Mouse (Mus musculus) left cerebral cortex, adult 8-10 months (tissue): ENCODE data around the gene Eif5a. TPM values are rescaled to one million over a fixed set of nuclear protein-coding genes. Genes with fewer than 3 reads are reported as not detected.
"Not testable (repeated sequence)": the region's sequence is repeated elsewhere in the genome, so short reads cannot be mapped to it uniquely, and the experiment has no call there.

Experiments
- DNase-seq, 2 experiments: peaks; one replicate each; pipeline ENCODE4 v3.0.0; 2022; ENCODE audit warnings: low spot score in 2 of 2
- total RNA-seq, 4 experiments: library from RNA; stranded (reverse); gene quantifications; 2 replicates each; pipeline ENCODE4 v1.2.4; 2022

The Eif5a gene
- 100 to 1,000 TPM; 413 to 430 (median 416) TPM for total RNA-seq

DNA sequence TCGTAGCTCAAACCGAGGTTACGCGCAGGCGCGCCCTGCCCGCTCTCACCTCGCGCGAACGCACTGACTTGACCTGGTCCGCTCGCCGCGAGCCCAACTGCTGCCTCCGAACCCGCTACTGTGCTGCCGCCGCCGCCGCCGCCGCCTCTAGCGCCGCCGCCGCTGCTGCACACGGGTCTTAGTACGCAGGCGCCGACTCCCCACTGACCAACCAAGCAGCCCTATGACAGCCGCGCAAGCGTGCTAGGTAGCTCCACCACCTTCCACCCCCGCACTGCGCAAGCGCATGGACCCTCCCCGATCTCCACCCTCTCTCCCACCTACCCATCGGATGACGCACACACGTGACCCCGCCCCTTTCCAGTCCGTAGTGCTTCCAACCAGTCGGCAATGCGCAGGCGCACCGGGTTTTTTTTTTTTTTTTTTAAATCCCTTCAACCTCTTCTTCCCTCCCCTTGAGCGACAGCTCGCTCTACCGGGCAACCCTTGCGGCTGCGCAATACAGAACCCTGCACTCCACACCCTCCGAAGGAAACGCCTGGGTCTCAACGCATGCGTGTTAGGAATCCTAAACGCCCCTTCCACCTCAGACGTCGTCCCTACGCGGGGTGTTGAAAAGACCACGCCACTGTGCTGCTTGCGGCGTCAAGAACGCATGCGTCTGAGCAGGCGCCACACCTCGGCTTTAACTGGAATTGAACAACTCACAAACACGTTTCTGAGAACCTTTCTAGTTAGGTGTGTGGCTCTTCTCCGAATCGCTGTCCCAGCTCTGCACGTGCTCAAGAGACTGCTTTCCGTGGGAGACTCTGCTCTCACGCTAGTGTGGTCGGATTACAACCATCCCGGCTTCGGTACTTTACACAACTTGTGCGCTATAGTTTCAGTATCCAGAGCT, at the start of gene Eif5a:
Gene Eif5a (minus strand): TSS at position 845 of the 898 bp plus-strand sequence.
- DNase-seq: peak; percentile 99 to 100

DNA sequence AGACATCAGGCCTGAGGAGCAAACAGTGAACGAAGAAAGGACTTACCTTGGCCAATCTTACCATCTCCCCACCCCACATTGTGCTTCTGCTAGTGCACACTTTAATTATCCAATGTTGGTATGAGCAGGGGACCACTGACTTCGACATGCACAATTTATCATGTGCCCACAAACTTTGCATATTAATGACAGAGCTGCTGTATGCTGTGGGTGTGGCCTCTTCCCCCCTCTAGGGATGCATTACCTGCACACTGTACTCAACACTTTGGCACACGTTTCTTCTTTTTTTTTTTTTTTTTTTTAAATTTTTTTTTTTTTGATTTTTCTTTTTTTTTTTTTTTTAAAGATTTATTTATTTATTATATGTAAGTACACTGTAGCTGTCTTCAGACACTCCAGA, 49.0 kb upstream of the Eif5a start:
- no peak for DNase-seq

DNA sequence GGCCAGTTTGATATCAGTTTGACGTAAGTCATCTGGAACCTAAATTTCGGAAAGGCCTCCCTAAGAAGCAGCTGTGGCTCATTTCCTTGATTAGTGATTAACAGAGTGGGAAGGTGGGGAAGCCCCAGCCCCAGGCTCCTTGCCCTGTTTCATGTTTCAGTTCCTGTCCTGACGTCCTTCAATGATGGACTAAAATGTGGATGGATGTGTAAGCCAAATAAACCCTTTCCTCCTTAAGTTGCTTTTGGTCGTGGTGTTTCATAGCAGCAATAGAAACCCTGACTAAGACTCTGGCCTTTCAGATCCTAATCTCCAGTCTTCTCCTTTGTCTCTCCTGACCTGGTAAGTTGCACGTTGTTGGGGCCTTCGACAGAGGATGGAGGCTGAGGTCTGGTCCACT, 48.5 kb upstream of the Eif5a start:
- DNase-seq: no peak

DNA sequence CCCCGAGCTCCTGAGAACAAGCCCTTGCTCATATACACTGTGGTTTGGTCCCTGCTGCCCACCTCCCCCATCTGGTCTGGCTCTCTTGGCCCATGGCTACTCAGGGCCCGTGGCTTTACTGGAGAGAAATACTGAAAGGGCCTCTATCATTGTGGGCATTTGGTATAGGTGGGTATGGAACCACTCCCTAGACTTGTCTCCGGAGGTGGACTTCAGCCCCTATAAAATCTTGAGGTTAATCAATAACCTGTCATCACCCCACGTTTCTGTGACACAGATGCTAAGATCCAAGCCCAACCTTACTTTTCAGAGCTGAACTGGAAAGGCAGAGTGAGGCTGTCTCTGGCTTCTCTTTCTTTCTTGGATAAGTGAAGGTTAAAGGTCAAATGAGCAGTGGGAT, 47.0 kb upstream of the Eif5a start:
- no peak for DNase-seq

DNA sequence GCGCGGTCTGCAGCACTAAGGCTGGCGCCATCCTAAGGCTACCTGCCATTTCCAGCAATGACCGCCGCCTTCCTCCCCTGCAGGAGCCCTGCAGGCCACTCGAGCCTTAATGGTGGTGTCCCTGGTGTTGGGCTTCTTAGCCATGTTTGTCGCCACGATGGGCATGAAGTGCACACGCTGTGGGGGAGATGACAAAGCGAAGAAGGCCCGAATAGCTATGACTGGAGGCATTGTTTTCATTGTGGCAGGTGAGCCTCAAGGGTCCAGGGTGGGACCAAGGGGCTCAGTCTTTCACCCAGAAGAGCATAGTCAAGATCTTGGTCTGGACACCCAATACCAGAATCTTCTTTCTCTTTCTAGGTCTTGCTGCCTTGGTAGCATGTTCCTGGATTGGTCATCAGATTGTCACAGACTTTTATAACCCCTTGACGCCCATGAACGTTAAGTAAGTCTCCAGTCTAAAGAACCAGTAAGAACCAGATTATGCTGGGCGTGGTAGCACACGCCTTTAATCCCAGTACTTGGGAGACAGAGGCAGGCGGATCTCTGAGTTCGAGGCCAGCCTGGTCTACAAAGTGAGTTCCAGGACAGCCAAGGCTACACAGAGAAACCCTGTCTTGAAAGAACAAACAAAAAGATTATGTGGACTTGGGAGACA, 45.2 kb upstream of the Eif5a start:
- no peak for DNase-seq

DNA sequence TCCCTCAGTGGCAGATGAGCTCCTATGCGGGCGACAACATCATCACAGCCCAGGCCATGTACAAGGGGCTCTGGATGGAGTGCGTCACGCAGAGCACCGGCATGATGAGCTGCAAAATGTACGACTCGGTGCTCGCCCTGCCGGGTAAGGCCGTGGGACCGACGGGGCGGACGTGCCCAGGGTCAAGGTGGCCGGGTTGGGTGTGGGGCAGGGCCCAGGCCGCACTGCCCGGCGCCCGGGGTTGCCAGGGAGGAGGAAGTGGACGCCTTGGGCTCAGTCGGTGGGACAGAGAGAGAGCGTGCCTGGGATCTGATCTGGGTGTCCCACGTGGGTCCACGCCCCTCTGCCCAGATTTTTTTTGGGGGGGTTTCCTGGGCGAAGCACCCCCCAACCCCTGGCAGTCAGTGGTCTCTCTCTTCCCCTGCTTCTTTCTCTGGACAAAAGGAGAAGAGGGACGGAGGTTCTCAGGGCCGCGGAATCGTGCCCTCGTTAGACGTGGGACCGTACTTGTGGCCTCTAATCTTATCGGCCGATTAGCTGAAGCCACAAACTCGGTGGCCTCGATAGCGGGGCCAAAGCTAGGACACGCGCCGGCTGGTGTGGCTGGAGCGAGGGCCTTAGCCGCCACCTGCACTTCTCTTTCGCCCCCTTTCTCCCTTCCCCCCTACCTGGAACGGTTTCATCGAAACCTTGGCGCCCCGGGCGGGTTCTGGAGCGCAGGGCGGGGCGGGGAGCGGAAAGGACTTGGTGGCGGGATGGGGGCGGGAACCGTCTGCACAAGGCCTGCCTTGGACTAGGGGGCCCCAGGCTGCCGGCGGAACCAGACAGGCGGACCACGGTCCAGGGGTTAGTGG, 44.5 kb upstream of the Eif5a start:
- no peak for DNase-seq

DNA sequence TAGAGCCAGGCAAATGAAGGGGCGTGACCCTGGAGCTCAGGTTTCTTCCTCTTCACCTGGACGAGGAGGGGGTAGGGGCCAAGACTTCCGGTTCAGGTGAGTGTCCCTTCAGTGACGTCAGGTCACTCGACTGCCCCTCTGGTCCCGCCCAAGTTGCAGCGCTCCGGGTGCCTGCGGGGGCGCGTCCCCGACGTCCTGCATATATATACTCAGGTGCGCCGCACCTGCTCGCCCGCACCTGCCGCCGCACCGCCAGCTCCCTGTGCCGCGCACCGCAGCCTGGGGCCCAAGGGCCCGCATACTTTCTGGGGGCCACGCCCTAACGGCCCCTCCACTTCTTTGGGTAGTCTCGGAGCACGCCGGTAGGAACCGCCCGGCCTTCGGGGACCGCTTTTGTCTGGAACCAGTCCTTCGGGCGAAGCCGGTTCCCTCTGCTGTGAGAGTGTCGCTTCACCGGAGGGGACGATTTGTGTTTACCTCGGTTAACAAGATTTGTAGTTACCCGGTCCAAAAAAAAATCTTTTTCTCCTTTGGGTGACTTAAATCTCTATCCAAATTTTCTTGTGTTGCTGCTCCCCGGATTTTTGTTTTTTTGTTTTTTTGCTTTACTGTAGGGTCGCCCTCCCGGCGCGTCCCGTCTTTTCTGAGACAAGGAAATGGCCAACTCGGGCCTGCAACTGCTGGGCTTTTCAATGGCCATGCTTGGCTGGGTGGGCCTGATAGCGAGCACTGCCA, 43.7 kb upstream of the Eif5a start:
- DNase-seq: no peak

DNA sequence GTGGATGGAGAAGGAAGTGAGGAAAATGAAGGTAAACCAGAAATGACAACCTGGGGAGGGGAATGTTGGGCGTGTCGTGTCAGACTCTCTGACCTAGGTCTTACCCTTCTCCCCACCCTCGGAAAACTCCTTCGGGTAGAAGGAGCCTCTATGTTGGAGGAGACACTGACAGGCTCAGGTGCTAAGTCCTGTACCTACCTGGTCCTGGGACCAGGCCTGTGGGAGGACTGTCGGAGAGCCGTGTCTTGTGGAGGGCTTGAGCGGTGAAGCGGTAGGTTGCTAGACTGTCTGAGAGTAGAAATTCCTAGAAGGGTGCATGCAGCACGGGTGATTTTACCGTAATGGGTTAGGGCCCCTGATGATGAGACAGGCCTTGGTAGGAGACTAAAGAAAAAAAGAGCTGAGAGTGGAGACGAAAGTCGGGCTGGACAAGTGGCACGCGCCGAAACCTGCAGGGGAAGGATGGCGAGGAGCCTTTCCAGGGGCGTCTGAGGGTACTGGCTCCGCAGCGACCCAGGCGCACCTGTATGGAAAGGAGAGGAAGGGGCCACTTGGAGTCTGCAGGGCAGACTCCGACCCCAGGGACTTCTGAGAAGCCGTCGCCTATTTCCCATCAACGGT, 43.0 kb upstream of the Eif5a start, which contains the start of gene Cldn7:
Gene Cldn7 (plus strand): TSS at position 130 of the 621 bp plus-strand sequence.
- DNase-seq: no peak

DNA sequence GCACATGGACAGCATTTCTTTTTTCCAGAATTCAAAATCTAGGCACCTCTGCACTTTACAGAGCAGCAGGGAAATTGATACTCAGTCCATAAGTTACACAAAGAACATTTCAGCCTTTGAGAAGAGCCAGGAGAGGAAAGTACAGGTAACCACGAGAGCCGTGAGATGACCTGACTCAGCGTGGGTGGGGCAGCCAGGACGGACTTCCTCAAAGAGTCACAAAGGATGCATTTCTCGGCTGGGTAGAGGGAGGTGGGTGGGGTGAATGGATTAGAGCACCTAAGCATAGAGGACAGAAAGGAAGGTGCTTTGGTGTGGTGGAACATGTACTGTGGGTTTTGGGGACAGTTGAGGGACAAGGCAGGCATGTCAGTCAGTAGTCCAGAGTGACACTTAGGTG, 40.1 kb upstream of the Eif5a start:
- no peak for DNase-seq

DNA sequence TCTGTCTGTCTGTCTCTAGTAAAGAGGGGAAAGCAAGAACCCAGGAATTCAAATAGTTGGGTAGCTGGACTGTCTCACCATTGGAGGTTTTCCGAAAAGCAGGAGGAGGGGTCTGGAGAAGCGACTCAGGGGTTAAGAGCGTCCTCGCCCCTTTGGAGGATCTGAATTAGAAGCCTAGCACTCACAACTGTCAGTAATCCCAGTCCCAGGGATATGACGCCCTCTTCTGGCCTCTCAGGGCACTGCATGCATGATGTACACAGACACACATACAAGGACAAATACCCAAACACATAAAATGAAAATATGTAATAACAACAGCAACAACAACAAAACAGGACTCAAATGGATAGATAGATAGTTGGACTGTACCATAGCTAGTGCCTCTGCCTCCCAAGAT, 38.9 kb upstream of the Eif5a start:
- no peak for DNase-seq

DNA sequence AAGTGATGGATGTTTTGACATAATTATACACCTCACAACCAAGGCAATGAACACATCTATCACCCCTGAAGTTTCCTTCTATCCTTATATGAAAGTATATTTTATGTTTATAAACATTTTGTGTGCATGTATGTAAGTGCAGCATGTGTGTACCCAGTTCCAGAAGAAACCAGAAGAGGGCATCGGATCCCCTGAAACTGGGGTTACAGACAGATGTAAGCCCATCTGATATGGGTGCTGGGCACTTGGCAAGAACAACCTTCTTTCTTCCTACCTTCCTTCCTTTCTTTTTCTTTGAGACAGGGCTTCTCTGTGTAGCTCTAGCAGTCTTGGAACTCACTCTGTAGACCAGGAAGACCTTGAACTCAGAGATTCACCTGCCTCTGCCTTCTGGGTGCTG, 34.5 kb upstream of the Eif5a start:
- no peak for DNase-seq

DNA sequence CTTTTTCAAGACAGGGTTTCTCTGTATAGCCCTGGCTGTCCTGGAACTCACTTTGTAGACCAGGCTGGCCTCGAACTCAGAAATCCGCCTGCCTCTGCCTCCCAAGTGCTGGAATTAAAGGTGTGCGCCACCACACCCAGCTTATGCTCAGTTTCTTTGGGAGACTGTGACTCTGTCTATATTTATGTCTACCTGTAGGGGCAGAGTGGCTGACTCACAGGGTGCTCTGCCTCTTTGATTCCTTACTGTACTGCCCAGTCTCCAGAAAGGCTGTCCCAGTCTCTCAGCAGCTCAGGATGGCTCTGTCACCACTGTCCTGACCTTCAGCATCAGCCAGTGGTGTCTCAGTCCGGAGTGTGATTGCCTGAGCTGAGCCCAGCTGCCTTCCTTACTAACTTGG, 33.9 kb upstream of the Eif5a start:
- not testable (repeated sequence) for DNase-seq

DNA sequence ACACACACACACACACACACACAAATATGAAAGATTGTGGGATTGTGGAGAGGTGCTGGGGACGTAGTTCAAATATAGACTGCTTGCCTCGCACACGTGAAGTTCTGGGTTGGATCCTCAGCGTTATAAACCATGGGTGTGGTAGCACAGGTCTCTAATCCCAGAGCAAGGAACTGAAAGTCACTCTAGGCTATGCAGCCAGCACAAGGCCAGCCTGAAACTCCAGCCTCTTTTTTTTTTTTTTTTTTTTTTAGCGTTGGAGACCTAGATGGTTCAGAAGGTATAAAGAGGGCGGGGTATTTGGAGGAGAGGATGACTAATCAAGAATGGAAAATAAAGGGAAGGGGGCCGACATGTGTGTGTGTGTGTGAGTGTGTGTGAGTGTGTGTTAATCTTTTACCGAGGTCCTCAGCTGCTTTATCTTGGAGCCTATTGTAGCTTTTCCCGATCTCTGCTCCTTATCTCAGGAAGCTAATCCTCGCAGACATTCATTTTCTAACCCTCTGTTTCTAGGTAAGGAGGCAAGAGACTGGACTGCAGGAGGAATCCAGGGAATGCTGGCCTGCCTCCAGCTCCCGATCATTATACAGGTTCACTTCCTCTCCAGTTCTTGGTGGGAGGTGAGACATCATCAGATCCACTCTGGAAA, 31.6 kb upstream of the Eif5a start:
- no peak for DNase-seq

DNA sequence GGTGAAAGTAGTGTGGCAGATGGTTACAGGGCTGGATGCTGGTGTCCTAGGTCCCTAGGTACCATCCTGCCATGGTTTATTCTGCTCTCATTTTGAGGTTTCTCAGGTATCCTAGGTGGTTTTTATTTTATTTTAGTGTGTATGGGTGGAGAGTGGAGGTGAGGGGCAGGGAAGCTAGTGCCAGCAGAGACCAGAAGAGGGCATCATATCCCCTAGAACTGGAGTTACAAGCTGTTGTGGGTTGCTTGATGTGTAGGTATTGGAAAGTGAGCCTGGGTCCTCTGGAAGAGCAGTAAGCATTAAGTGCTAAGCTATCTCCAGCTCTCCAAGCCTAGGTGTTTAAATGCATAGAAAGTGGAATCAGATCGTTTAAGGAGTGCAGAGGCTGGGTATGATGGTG, 30.5 kb upstream of the Eif5a start:
- no peak for DNase-seq

DNA sequence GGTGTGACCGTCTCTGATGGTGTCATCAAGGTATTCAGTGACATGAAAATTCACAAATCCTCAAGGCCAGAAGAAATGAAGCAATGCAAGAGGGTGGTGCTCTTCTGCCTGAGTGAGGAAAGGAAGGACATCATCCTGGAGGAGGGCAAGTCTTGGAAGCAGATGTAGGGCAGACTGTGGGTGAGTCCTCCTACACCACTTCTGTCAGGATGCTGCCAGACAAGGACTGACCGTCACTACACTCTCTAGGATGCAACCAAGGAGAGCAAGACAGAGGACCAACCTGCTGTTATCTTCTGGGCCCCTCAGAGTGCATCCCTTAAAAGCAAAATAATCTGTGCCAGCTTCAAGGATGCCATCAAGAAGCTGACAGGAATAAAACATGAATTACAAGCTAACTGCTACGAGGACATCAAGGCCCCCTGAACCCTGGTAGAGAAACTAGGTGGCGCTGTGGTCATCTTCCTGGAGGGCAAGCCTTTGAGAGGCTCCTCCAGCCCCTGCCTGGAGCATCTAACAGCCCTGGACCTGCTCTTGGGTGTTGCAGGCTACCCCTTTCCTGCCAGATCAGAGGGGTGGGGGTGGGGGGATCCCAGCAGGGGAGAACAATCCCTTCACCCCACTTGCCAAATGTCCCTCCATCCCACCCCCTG, 29.2 kb upstream of the Eif5a start:
- no peak for DNase-seq

DNA sequence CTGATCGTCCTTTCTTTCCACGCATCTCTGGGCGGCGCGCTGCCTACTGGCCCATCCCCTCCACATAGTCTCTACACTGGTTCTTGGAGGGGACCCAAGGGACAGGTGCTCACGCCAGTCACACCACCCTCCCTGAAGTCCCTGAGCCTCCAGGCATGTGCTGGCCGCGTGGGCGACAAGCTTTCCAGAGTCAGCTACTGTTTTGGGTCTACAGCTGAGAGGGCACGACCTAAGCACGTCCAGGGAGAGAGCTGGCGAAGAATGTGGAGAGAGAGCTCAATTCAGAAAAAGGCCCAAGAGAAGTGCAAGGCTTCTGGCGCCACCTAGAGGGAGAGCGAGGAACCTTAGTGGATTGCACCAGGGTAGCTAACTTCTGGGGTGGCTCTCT, 27.0 kb upstream of the Eif5a start:
- peak; percentile 45 to 57 for DNase-seq

DNA sequence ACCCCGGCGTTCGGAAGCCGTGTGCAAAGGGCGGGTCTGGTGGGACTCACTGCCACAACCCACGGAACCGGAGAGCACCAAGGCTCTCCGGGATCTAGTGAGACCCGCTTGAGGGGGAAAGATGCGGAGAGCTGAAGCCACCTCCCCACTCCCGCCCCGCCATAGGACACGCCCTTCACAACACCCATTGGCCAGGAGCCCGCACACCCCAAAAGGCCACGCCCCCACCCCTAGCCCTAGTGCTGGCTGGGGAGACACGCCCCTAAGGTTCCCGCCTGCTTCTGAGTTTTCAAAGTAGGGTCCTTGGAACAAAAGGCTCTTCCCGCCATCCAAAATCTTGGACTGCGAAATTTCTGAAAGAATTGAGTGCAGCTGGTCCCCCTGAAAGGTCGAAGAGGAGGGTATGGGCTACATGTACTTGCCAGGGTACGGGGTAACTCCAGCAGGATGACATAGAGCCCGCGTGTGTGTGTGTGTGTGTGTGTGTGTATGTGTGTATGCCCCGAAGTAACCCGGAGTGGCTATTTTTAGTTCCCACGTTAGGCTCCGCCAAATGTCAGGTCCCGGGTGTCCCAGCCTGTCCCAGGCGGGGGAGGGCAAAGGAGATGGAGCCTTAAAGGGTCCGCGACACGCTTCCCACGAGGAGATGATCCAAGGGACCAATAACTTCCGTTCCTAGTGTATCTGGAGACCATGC, 26.5 kb upstream of the Eif5a start, which contains the start of gene Slc2a4:
Gene Slc2a4 (minus strand): TSS at position 123 of the 697 bp plus-strand sequence.
- DNase-seq: peak; percentile 28 to 34

DNA sequence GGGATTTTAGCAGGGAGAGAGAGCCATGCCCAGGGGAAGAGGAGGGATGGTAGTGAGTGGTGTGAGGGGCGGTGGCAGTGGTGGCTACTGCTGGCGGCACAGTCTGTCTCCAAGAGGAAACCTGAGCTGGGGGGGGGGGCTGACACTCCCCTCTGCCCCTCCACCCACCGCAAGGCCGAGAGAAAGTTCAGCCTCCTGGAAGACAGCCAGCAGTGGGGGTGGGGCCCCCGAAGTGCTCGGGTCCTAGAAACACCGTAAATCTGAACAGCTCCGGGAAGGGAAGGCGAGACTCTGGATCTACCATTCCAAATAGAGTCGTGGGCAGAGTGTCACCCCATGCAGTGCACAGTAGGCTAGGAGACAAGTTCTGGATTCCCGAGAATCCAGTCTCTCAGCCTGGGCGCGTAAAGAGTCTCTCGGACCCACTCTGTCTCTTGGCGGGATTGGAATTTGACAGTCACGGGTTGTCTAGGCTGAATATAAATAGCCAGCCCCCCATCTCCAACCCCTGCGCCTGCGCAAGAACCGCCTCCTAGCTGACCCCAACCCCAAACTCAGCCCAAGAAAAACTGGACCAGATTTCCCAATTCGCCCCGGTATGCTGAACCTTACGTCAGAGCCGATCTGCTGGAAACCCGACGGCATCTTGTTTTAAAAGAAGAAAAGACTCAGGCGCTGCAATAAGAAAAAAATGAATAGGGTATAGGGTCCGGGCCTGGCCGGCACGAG, 25.7 kb upstream of the Eif5a start:
- DNase-seq: no peak
